Mouse (Mus musculus) thymus, adult 2 months (tissue): ENCODE data around the gene Nmral1.

Experiments
- CTCF ChIP-seq: fragments of 200-500 bp; IDR thresholded peaks from 2 replicates; pipeline ENCODE4 v1.5.1; 2012; ENCODE audit warnings: mild to moderate bottlenecking, control low read depth, low read length, moderate library complexity, borderline replicate concordance; ENCODE audit not compliant: control insufficient read depth, poor library complexity, insufficient read depth; ENCODE audit errors: extremely low read depth
- POLR2A ChIP-seq: fragments of 200-500 bp; IDR thresholded peaks from 2 replicates; pipeline ENCODE4 v1.6.1; 2012; ENCODE audit warnings: mild to moderate bottlenecking, low read length, control low read depth, moderate library complexity; ENCODE audit not compliant: control insufficient read depth, poor library complexity, insufficient read depth; ENCODE audit errors: extremely low read depth

GRCm38 (mm10) chr16:4742186-4742585 is 23.0 kb upstream of the Nmral1 start:
- TF ChIP-seq POLR2A (no peak), CTCF (no peak)
